Mouse (Mus musculus) cerebellum, adult 11-12 months (tissue): ENCODE results near the gene Mllt1.

Experiments used
- DNase-seq: peaks from one replicate; pipeline ENCODE4 v3.0.0; 2022

The Mllt1 gene

GRCm38 (mm10) chr17:56876981-56877380, 58.2 kb downstream of the Mllt1 start:
- no peak for DNase-seq

GRCm38 (mm10) chr17:56876465-56876864, 58.8 kb downstream of the Mllt1 start:
- DNase-seq, result no peak

- no peak for DNase-seq
These were observed 60.1 kb downstream of the Mllt1 start, which contains the start of gene 1700061G19Rik for GRCm38 (mm10) chr17:56874936-56875651. 1700061G19Rik (plus strand) TSS chr17:56875477.

GRCm38 (mm10) chr17:56874237-56874636, 61.0 kb downstream of the Mllt1 start, which contains the start of gene Acsbg2:
Acsbg2 (minus strand) TSS chr17:56874447.
- DNase-seq, result no peak

GRCm38 (mm10) chr17:56872512-56872911, 62.7 kb downstream of the Mllt1 start:
- no peak for DNase-seq

GRCm38 (mm10) chr17:56871767-56872166, 63.4 kb downstream of the Mllt1 start:
- DNase-seq, result no peak

GRCm38 (mm10) chr17:56870287-56870953, 64.8 kb downstream of the Mllt1 start:
- no peak for DNase-seq

- no peak for DNase-seq
These were observed 65.7 kb downstream of the Mllt1 start for GRCm38 (mm10) chr17:56869481-56869977.

GRCm38 (mm10) chr17:56866071-56866470, 69.1 kb downstream of the Mllt1 start:
- DNase-seq, result no peak

GRCm38 (mm10) chr17:56861197-56861596, 74.0 kb downstream of the Mllt1 start:
- no peak for DNase-seq

- no peak for DNase-seq
These were observed 76.3 kb downstream of the Mllt1 start for GRCm38 (mm10) chr17:56858922-56859321.

- DNase-seq, result peak; percentile 12
These were observed 77.0 kb downstream of the Mllt1 start for GRCm38 (mm10) chr17:56858216-56858615.

- DNase-seq, result no peak
These were observed 79.8 kb downstream of the Mllt1 start for GRCm38 (mm10) chr17:56855421-56855820.

GRCm38 (mm10) chr17:56851167-56851566, 84.0 kb downstream of the Mllt1 start:
- no peak for DNase-seq

- DNase-seq, result no peak
These were observed 85.5 kb downstream of the Mllt1 start for GRCm38 (mm10) chr17:56849710-56850109.

- no peak for DNase-seq
These were observed 86.4 kb downstream of the Mllt1 start for GRCm38 (mm10) chr17:56848785-56849184.

GRCm38 (mm10) chr17:56843678-56844077, 91.5 kb downstream of the Mllt1 start:
- no peak for DNase-seq
